Mouse (Mus musculus): ENCODE measurements around the gene Lipt1. TPM values are rescaled to one million over a fixed set of nuclear protein-coding genes. Genes with fewer than 3 reads are reported as not detected.

Lipt1 gene
- polyA plus RNA-seq, 1 experiment from 2014 or later, result 9.9 TPM

DNA sequence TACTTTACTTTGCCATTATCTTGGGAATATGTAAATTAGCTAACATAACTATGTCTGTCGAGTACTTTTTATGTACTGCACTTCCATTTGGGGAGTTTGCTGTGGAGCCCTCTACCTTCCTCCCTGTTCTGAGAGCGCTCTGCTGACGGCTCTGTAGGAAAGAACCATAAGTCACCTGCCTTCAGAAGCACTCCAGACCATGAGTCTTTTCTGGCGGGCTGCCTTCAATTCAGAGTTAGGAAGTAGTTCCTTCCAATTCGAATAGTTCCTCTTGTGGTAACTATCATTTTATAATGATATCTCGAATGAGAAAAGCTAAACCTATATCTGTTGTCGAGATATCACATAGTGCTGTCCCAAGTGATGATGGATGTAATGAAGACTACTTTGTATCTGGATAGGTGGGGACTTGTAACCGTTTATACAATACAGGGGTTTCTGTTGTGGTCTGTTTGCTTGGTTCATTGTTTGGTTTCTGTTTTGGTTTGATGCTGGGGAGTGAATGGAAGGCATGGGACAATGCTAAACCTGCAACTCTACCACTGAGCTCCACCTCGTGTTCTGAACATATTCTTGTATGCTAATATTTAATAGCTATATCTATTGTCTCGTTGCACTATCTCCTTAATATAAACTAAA lies 3.7 kb upstream of the Lipt1 start:
- H3K4me3 ChIP-seq (ENCODE audit: low read depth, low read length), result no peak overlapping the region
- H3K9me3 ChIP-seq (replicated peaks; ENCODE audit: control insufficient read depth, low read length), result no peaks in the 10 kb centered on the region
- WGBS (ENCODE audit: insufficient replicate concordance), result 61% methylated on average over 10 of the region's 10 CpGs
- H3K36me3 ChIP-seq (ENCODE audit: control insufficient read depth, insufficient read depth, low read length), result no peaks in the 10 kb centered on the region
- H3K4me2 ChIP-seq, result no peak overlapping the region
- peaks cover 8% of the 10 kb centered on the region for H3K4me1 ChIP-seq (ENCODE audit: control insufficient read depth, insufficient read depth, low read length)
- 0 out of 2 replicates have a peak, but pooled peaks cover 4% of the 10 kb centered on the region for H3K27me3 ChIP-seq (ENCODE audit: control insufficient read depth, insufficient read depth, low read length)
- H3K9ac ChIP-seq (ENCODE audit: low read depth, low read length), result no peak overlapping the region
- no peak for ATAC-seq (replicated peaks; ENCODE audit: insufficient number of reproducible peaks, low FRiP score, low TSS enrichment)
- H3K27ac ChIP-seq (ENCODE audit: low read depth, low read length), result no peak overlapping the region

DNA sequence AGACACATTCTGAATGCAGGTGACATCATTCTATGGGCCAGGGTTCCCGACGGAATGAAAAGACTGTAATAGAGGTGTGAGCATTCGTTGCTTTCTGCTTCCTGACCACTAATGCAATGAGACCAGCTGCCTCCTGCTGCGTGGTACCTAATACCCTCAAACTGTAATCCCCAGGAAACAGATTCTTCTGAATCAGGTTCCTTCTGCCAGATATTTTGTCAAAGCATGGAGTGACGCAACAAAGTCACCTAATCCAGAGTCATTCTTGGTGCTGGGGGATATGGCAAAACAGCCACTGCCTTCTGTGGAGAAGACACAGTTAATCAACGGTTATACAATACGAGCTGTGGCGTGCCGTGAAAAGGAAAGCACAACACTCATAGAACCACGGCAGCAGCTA lies 2.9 kb upstream of the Lipt1 start:
- no peak overlapping the region for H3K27ac ChIP-seq (ENCODE audit: low read depth, low read length)
- H3K4me1 ChIP-seq (ENCODE audit: control insufficient read depth, insufficient read depth, low read length), result peaks cover 8% of the 10 kb centered on the region
- 0 out of 2 replicates have a peak, but pooled peaks cover 4% of the 10 kb centered on the region for H3K27me3 ChIP-seq (ENCODE audit: control insufficient read depth, insufficient read depth, low read length)
- 60% methylated on average over 10 of the region's 10 CpGs for WGBS (ENCODE audit: insufficient replicate concordance)
- no peaks in the 10 kb centered on the region for H3K9me3 ChIP-seq (replicated peaks; ENCODE audit: control insufficient read depth, low read length)
- no peak for ATAC-seq (replicated peaks; ENCODE audit: insufficient number of reproducible peaks, low FRiP score, low TSS enrichment)
- no peaks in the 10 kb centered on the region for H3K36me3 ChIP-seq (ENCODE audit: control insufficient read depth, insufficient read depth, low read length)
- no peak overlapping the region for H3K4me3 ChIP-seq (ENCODE audit: low read depth, low read length)
- H3K9ac ChIP-seq (ENCODE audit: low read depth, low read length), result no peak overlapping the region
- H3K4me2 ChIP-seq, result no peak overlapping the region

DNA sequence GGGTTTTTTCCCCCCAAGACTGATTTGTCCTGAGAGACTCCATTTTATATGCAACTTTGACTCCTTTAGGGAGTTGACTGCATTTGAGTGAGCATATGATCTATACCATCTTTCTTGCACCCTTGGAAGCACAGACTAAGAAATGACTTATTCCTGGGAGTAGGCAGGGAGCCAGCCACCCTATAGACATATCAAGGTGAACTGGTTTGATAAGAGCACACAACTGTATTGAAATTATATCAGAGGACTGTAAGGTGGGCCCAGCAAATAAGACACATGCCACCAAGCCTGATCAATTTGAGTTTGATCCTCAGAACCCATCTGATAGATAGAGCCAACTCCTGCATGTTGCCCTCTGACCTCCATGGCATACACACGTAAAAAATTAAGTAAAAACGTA lies 2.2 kb upstream of the Lipt1 start:
- Histone ChIP-seq H3K4me2 (no peak overlapping the region), H3K36me3 (ENCODE audit: control insufficient read depth, insufficient read depth, low read length) (no peaks in the 10 kb centered on the region; the same call in 1 of the 2 replicates), H3K9ac (ENCODE audit: low read depth, low read length) (no peak overlapping the region), H3K9me3 (replicated peaks; ENCODE audit: control insufficient read depth, low read length) (no peaks in the 10 kb centered on the region), H3K4me3 (ENCODE audit: low read depth, low read length) (no peak overlapping the region), H3K4me1 (ENCODE audit: control insufficient read depth, insufficient read depth, low read length) (peaks cover 8% of the 10 kb centered on the region), H3K27ac (ENCODE audit: low read depth, low read length) (no peak overlapping the region), H3K27me3 (ENCODE audit: control insufficient read depth, insufficient read depth, low read length) (0 out of 2 replicates have a peak, but pooled peaks cover 4% of the 10 kb centered on the region)
- WGBS (ENCODE audit: insufficient replicate concordance), result 60% methylated on average over 2 of the region's 2 CpGs
- ATAC-seq (replicated peaks; ENCODE audit: insufficient number of reproducible peaks, low FRiP score, low TSS enrichment), result no peak

DNA sequence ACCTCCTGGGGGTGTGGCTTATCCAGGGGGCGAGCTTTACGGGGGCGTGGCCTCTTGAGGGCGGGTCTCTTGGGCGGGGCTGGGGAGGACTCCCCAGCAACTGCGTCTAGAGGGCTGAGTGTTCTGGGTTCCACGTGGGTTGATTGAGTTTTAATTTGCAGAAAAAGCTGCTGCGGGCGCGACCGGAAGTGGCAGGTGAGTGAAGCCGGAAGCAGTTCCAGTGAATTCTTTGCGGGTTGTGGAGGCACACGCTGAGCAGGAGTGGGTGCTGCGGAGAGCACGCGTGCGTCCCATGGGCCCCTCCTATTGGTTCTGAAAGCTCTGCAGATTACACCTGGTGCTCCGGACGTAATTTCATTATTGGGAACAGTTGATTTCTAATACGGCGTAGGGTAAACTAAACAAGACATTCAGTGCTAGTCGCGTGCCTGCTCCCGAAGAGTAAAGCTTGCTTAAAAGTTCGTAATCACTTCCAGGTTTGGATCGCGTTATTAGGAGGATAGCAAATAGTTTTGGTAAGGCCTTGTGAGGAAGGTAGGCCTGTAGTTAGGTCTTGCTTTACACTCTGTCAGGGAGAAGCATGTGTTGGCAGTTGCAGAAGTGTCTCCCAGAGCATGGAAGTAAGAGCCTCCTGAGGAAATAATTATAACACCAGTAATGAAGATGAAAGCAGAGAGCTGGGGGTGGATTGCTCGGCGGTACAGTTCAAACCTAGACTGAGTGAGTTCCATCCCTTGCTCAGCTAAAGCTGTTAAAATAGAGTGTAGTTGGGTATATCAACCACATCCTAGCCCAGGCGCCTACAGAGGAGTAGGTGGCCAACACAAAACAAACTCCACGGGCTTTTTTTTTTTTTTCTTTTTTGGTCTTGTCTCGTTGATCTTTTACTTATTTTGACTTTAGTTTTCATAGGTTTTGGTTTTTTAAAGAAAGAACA lies 861 bp downstream of the Lipt1 start:
- Histone ChIP-seq H3K36me3 (ENCODE audit: control insufficient read depth, insufficient read depth, low read length) (peaks cover 17% of the 10 kb centered on the region), H3K4me3 (ENCODE audit: low read depth, low read length) (peak overlapping the region; percentile 43), H3K9ac (ENCODE audit: low read depth, low read length) (peak overlapping the region; percentile 30), H3K27me3 (ENCODE audit: control insufficient read depth, insufficient read depth, low read length) (0 out of 2 replicates have a peak, but pooled peaks cover 4% of the 10 kb centered on the region), H3K9me3 (replicated peaks; ENCODE audit: control insufficient read depth, low read length) (no peaks in the 10 kb centered on the region), H3K4me2 (peak overlapping the region; percentile 81), H3K4me1 (ENCODE audit: control insufficient read depth, insufficient read depth, low read length) (peaks cover 8% of the 10 kb centered on the region), H3K27ac (ENCODE audit: low read depth, low read length) (peak overlapping the region; percentile 83)
- 7% methylated on average over 33 of the region's 33 CpGs for WGBS (ENCODE audit: insufficient replicate concordance)
- peak; percentile 89 for ATAC-seq (replicated peaks; ENCODE audit: insufficient number of reproducible peaks, low FRiP score, low TSS enrichment)

DNA sequence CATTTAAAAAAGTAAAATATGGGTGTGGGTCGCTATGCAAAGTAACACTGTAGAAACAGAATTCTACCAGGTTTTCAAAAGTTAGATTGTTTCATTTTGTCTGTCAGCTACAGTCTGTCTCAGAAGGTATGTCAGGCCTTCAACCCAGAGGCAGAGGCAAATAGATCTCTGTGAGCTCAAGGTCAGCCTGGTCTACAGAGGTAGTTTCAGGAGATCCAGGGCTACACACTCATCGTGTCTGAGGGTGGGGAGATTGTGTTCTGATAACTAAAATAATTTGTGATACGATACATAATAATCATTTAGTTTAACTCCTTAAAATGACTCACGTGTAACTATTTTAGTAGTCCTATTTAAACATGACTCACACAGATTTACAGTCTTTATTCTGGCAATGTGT lies 1.6 kb downstream of the Lipt1 start:
- H3K4me3 ChIP-seq (ENCODE audit: low read depth, low read length), result no peak overlapping the region; the same call in 1 of the 2 replicates
- H3K27me3 ChIP-seq (ENCODE audit: control insufficient read depth, insufficient read depth, low read length), result 0 out of 2 replicates have a peak, but pooled peaks cover 4% of the 10 kb centered on the region
- peaks cover 22% of the 10 kb centered on the region for H3K36me3 ChIP-seq (ENCODE audit: control insufficient read depth, insufficient read depth, low read length)
- peaks cover 8% of the 10 kb centered on the region for H3K4me1 ChIP-seq (ENCODE audit: control insufficient read depth, insufficient read depth, low read length)
- H3K9ac ChIP-seq (ENCODE audit: low read depth, low read length), result no peak overlapping the region
- no peak for ATAC-seq (replicated peaks; ENCODE audit: insufficient number of reproducible peaks, low FRiP score, low TSS enrichment)
- 81% methylated on average over 4 of the region's 4 CpGs for WGBS (ENCODE audit: insufficient replicate concordance)
- H3K9me3 ChIP-seq (replicated peaks; ENCODE audit: control insufficient read depth, low read length), result no peaks in the 10 kb centered on the region
- H3K4me2 ChIP-seq, result peak overlapping the region; percentile 81
- H3K27ac ChIP-seq (ENCODE audit: low read depth, low read length), result no peak overlapping the region

DNA sequence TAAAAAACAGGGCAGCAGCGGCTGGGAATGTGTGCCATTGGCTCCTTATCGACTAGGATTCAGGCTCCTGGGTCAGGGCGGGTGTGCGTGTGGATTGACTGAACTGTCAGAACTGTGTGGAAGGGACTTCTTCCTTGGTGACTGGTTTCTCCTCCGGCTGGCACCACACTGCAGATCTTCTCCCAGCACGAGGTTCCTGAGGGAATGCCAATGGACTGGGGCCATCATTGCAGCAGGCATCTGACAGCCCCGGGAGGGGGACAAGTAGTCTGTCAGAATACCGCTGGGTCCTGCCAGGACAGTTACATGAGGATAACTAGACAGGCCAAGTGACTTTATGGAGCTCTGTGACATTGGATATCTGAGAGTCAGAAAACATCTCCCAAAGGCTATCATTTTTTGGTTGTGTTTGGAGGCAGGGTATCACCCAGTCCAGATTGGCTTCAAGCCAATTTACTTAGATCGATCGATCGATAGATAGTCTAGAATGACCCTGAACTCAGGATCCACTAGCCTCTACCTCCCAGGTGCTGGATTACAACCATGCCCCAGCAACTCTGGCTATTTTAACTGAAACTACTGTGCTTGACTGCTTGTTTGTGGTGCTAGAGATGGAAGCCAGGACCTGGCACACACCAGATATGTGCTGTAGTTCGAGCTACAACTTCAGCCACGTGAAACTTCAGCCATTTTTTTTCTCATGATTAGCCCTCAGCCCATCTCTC lies 6.4 kb downstream of the Lipt1 start:
- H3K4me2 ChIP-seq, result no peak overlapping the region
- no peaks in the 10 kb centered on the region for H3K27me3 ChIP-seq (ENCODE audit: control insufficient read depth, insufficient read depth, low read length)
- no peak overlapping the region for H3K9ac ChIP-seq (ENCODE audit: low read depth, low read length)
- H3K9me3 ChIP-seq (replicated peaks; ENCODE audit: control insufficient read depth, low read length), result no peaks in the 10 kb centered on the region
- no peaks in the 10 kb centered on the region; the same call in 1 of the 2 replicates for H3K4me1 ChIP-seq (ENCODE audit: control insufficient read depth, insufficient read depth, low read length)
- H3K27ac ChIP-seq (ENCODE audit: low read depth, low read length), result no peak overlapping the region
- WGBS (ENCODE audit: insufficient replicate concordance), result 90% methylated on average over 13 of the region's 13 CpGs
- no peak for ATAC-seq (replicated peaks; ENCODE audit: insufficient number of reproducible peaks, low FRiP score, low TSS enrichment)
- H3K4me3 ChIP-seq (ENCODE audit: low read depth, low read length), result no peak overlapping the region
- H3K36me3 ChIP-seq (ENCODE audit: control insufficient read depth, insufficient read depth, low read length), result peaks cover 34% of the 10 kb centered on the region

DNA sequence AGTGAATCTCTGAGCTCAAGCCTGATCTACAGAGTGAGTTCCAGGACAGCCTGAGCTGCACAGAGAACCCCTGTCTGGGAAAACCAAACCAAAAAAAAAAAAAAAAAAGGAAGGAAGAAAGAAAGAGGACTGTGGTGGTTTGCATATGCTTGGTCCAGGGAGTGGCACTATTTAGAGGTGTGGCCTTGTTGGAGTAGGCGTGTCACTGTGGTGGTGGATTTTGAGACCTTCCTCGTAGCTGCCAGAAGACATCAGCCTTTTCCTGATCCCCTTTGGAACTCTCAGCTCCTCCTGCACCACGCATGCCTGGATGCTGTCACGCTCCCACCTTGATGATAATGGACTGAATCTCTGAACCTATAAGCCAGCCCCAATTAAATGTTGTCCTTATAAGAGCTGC lies 11.9 kb downstream of the Lipt1 start:
- Histone ChIP-seq H3K36me3 (ENCODE audit: control insufficient read depth, insufficient read depth, low read length) (peaks cover 16% of the 10 kb centered on the region), H3K9ac (ENCODE audit: low read depth, low read length) (no peak overlapping the region), H3K27me3 (ENCODE audit: control insufficient read depth, insufficient read depth, low read length) (no peaks in the 10 kb centered on the region), H3K9me3 (replicated peaks; ENCODE audit: control insufficient read depth, low read length) (no peaks in the 10 kb centered on the region), H3K4me2 (no peak overlapping the region), H3K4me3 (ENCODE audit: low read depth, low read length) (no peak overlapping the region), H3K27ac (ENCODE audit: low read depth, low read length) (no peak overlapping the region), H3K4me1 (ENCODE audit: control insufficient read depth, insufficient read depth, low read length) (no peaks in the 10 kb centered on the region)
- WGBS (ENCODE audit: insufficient replicate concordance), result 87% methylated on average over 4 of the region's 4 CpGs
- ATAC-seq (replicated peaks; ENCODE audit: insufficient number of reproducible peaks, low FRiP score, low TSS enrichment), result no peak

DNA sequence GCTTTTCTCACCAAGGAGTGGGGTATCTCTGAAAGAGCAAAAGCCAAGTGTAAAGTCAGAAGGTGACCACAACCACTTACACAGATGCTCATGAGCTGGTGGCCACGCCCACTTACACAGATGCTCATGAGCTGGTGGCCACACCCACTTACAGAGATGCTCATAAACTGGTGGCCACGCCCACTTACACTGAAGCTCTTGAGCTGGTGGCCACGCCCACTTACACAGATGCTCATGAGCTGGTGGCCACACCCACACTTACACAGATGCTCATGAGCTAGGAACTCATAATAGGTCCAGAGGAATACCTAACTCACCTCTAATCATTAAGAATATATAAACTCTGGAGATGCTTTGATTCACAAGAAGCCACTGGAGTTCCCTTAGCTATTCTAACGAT lies 12.9 kb downstream of the Lipt1 start:
- H3K9ac ChIP-seq (ENCODE audit: low read depth, low read length), result no peak overlapping the region
- H3K27ac ChIP-seq (ENCODE audit: low read depth, low read length), result no peak overlapping the region
- no peak overlapping the region for H3K4me2 ChIP-seq
- H3K36me3 ChIP-seq (ENCODE audit: control insufficient read depth, insufficient read depth, low read length), result peaks cover 10% of the 10 kb centered on the region
- no peak for ATAC-seq (replicated peaks; ENCODE audit: insufficient number of reproducible peaks, low FRiP score, low TSS enrichment)
- H3K4me1 ChIP-seq (ENCODE audit: control insufficient read depth, insufficient read depth, low read length), result peaks cover 3% of the 10 kb centered on the region; the same call in 1 of the 2 replicates
- no peaks in the 10 kb centered on the region for H3K9me3 ChIP-seq (replicated peaks; ENCODE audit: control insufficient read depth, low read length)
- H3K27me3 ChIP-seq (ENCODE audit: control insufficient read depth, insufficient read depth, low read length), result no peaks in the 10 kb centered on the region
- WGBS (ENCODE audit: insufficient replicate concordance), result 64% methylated on average over 4 of the region's 4 CpGs
- no peak overlapping the region for H3K4me3 ChIP-seq (ENCODE audit: low read depth, low read length)

All from heart, embryonic 11.5 days (tissue).